Mouse (Mus musculus): Measurements from ENCODE around the gene Fer. TPM values are rescaled to one million over a fixed set of nuclear protein-coding genes. Genes with fewer than 3 reads are reported as not detected.

The Fer gene
- polyA plus RNA-seq, 1 experiment from 2014 or later = 33.2 TPM

Other genes starting within 250 kb of the Fer start
- 3.1 TPM in 2 replicates for gene A930002H24Rik, start 729 bp downstream of the Fer start, polyA plus RNA-seq (2014; fragmentation: Nextera tagmentation; extraction: Ambion mirVana)